Mouse (Mus musculus): ENCODE results near the gene Pde11a.

Gene Pde11a

DNA sequence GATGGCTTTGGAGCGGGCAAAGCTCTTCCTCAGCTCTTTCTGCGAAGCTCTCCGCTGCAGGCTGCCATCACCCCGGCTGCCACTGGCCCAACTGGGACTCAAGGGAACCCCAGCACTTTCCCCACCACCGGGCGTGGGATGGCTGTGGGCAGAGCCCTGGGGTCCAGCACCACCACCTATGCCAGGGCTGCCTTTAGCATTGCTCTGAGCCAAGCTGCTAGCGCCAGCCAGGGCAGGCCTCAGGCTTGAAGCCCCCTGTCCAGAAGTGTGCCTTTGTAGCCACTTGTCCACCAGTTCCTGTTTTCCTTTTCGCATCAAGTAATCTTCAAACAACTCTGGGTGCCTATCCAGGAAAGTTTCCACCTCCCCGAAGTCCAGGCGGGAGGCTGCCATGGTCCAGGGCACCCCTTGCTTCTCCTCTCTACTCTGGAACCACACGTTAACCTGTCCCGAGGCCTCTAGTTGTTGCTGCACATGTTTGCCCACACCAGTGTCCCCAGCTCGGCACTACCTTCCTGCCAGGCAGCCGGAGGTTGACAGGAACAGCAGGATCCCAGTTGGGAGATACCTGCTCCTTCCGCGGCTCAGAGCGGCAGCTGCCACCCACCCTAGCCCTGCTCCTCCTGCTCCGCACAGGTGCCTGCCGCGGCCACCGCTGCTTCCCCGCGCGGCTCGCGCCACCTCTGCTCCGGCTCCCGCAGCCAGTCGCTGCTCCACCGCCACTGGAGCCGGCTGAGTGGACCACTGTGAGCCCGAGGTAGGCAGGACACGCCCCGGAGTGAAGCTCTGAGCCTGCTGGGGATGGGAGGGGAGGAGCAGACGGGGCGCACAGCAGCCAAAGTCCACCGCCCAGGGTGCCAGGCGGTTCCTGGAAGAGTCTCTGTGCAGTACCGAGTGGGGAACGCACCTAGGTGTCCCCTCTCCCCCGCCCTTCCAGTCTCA, at the start of gene Pde11a:
Pde11a (minus strand) TSS at position 560 of the 942 bp plus-strand sequence.
- peak; percentile 69 to 84 for DNase-seq

DNA sequence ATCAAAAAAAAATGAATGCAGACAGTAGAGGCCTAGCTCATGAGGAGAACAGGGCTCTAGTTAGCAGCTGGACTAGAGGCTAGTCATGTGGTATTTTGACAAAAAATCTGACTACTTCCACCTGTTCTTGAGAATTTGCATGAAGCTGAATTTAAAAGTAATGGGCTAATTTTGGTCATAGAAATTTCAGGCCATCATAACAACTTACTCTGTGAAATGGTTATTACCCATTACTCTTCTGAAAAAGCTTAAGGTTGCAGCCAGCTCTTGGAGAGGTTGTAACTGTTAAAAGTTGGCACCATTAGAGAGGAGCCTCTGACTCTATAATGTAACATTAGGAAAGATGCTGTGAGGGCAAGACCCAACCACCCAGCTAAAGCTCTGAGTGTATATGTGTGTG, 48.0 kb upstream of the Pde11a start:
- DNase-seq: no peak

DNA sequence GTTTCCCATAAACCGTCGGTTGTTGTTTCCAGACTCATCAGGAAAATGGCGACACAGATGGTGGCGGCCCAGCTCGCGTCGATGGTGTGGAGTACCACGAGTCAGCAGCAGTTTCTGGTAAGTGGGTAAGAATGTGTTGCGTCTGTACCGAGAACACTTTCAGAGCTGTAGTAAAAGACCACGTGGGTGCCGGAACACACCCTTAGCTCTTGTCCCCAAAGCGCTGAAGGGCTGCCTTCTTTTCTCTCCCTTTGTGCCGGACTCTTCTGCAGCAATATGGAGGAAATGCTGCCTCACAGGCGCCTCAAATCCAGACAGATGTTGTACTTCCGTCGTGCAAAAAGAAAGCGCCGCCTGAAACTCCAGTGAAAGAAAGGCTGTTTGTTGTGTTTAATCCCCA, 40.1 kb upstream of the Pde11a start:
- no peak for DNase-seq

DNA sequence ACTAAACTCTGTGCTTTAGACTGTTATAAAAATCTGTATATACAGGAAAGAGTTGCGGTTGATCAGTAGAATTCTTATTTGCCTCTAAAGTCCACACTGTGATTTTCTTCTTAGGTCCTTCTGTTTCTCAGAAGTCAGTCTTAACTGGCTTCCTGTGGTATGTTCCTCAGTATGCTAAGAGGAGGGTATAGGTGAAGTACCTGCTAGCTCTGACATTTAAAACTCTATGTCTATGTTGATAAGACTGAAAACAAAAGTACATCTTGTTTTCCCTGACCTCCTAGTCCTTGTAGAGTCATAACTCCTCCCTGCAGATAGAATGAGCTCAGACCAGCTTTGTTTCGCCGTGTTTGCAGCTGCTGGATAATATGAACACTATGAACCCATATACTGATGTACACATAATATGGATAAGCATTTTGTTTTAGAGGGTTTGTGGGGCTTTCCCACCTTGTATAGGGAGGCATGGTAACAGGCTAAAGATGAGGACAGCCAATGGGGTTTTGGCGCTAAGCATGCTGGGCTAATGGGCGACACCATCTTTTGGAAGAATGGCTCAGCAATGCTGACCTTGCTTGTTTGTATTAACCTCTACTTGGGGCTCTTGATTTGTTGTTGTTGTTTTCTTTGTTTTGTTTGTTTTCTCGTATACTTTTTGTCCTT, 36.1 kb upstream of the Pde11a start:
- DNase-seq: no peak

DNA sequence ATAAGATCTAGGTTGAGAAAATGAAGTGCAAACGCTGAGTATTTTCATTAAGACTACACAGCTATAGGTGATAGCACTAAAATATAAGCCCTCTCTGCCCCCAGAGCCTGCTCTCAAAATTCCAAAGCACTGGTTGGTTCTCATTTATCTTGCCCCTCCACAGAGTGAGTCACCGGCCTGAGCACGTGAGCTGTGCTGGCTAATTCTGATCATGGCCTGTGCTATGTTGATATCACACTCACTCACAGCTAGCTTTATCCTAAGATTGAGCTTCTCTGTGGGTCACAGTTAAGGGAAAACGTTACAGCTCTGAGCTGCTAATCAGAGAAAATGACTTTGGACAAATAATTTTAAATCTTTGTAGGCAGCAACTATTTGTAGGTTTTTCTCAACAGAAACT, 33.7 kb upstream of the Pde11a start:
- DNase-seq: no peak

DNA sequence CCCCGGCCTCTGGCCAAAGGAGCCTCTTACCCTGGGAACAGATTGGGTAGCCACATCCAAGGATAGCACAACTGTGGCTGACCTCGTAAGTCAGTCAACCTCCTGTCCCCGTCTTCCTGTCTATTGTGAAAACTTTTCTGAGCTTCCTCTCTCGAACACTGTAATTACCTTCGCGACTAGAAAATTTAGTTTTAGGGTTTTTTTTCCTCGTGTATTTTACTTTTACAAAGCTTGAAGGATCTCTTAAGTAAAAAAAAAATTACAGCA, 32.0 kb upstream of the Pde11a start:
- DNase-seq: no peak

DNA sequence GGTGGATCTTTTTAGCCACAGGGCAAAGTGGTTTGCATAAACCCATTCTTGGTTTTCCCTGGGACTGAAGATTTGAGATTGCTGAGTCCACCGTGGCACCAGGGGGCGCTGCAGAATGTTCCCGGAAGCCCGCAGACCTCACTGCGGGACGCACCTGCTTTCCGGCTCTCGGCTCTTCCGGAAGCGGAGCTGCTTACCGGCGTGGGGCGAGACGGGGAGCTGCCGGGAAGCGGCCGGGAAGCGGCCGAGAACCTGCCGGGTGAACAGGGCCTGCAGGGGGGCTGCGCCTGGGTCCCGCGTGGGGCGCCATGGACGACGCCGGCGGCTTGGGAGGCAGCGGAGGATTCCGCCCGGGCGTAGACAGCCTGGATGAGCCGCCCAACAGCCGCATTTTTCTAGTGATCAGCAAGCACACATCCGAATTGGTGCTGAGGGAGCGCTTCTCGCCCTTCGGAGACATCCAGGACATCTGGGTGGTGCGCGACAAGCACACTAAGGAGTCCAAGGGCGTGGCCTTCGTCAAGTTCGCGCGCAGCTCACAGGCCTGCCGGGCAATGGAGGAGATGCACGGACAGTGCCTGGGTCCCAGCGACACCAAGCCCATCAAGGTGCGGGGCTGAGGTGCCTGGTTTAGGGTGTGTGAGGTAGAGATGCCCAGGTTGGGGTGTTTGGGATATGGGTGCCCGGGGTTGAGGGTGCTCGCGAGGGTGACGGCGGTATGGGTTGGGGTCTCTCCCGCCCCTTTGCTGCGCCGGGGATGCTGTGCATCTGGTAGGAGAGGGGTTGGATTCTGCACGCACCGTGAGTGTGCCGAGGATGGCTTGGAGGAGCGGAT, 31.5 kb upstream of the Pde11a start, which contains the start of gene Rbm45:
Rbm45 (plus strand) TSS at position 164 of the 835 bp plus-strand sequence.
- peak; percentile 95 for DNase-seq

DNA sequence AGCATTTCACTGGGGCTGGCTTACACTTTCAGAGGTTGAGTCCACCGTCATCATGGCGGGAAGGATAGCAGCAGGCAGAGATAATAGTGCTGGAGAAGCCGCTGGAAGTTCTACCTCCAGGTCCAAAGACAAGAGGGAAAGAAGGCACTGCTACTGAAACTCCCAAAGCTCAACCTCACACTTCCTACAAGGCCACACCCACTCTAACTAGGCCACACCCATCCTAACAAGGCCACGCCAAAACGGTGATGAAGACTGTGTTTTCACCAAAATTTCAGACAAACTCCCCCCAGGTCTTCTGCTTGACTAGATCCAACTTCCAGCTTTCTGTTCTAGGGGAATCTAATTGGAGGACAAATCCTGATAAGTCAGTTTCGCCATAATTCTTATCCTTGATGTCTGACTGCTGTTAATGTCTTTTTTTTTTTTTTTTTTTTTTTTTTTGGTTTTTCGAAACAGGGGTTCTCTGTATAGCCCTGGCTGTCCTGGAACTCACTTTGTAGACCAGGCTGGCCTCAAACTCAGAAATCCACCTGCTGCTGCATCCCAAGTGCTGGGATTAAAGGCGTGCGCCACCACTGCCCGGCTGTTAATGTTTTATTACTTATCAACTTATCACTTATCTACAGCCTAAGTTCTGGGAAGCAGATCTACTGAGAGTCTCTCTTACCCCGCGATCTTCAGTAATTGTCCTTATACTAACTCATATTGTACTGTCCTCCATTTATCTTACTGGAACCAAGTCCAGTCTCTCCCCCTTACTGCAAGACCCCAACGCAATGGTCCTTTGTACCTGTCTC, 30.5 kb upstream of the Pde11a start:
- no peak for DNase-seq

DNA sequence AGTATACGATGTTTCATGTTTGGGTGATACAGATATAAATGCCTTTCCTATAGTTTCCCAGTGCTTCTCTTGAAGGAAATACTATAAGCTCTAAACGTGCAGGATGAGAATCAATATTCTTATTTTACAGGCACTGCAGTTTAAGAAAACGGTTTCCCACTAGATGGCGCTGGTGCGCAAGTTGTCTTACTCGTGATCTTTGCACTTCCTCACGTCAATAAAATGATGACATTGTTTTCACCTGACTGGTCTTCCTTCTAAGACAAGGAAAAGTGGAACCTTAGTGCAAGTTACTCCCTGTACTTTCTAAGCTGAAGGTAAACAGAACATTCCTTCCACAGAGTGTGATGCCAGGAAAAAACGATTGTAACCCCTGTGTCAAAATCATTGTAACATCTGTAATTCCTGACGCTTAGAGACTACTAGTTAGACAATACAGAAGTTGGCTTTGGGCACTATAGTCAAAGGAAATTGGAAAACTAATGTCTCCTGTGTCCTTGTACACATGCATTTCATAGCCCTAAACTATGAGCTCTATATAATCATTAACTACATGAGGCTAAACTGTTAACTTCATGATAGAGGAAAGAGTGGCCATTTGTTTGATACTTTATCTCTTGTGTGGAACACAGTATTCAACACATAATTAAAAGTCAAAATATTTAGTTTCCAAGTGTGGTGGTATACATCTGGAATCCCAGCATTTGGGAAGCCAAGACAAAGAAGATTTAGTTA, 28.8 kb upstream of the Pde11a start:
- peak; percentile 90 to 92 for DNase-seq

DNA sequence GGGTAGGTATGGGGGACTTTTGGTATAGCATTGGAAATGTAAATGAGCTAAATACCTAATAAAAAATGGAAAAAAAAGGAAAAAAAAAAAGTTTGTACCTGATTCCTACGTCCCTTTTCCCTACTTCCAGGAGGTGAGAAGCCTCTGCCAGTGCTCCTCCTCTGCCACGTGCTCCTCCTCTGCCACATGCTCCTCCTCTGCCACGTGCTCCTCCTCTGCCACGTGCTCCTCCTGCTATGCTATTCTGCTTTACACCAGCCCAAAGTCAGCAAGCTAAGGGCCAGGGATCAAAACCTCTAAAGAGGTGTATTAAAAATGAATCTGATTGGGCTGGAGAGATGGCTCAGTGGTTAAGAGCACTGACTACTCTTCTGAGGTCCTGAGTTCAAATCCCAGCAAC, 27.2 kb upstream of the Pde11a start:
- DNase-seq: no peak

DNA sequence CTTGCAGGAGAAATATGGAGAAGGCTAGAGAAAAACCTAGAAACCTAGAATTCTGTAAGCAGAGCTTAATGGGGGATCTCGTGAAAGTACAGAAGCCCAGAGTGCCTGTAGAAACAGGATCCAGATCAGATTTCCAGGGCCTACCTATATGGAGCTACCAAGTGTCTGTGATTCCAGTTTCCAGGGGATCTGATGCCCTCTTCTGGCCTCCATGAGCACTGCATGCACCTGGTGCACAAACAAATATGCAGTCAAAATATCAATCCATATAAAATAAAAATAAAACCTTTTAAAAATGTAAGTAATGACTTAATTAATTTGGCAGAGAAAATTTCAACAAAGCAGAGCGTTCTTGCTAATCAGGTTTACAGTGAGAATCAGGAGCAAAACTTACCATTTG, 23.5 kb upstream of the Pde11a start:
- peak; percentile 62 to 64 for DNase-seq

DNA sequence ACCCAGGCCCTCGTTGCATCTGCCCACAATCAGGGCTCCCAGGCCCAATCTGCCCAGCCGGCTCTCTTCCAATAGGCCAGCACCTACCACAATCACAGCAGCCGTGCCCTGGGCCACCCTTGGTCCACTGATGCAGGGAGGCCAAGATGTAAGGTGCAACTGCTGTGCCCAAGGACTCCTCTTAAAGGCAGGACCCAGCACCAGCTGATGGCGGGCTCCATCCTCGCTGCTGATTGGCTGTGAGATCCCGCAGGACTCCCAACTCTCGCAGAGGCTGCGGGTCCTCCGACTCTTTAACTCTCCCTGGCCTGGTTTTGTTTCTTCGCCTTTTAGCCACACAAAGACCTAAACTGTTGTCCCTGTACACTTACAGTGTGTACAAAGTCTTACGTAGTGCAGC, 21.7 kb upstream of the Pde11a start, which contains the start of gene Cyct:
Cyct (minus strand) TSS at position 225 of the 400 bp plus-strand sequence.
- DNase-seq: no peak

DNA sequence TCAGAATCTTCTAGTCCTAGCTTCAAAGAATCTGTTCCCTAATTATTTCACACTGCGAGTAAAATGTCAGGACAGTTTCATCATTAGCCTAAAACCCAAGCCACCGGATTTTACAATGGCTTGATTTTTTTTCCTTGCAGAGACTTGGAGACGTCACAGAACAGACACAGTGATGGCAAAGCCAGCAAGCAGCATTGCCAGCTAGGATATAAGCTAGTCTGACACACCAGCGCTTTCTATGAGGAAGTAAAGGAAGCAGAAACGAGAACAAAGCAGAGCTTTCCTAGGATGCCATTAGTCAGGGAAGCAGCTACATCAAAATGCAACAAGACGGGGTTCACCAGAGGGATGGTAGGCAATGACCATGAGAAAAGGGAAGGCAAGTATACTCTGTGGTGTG, 9.3 kb upstream of the Pde11a start:
- no peak for DNase-seq

DNA sequence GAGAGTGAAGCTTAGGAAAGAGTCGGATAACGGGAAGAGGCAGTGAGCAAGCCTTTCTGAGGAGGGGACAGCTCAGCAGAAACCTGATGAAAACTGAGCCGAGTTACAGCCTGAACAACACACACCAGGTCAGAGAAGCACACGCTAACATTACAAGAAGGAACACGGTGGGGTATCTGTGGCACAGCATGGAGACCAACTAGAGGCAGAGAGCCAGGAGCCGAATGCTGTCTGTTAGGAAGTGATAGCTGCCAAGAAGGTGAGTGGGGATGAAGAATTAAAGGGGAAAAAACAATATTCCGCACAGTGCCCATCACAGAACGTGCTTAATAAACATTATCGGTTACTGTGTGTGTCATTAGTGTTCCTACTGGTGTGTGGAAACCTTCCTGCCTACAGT, 3.6 kb upstream of the Pde11a start:
- no peak for DNase-seq

DNA sequence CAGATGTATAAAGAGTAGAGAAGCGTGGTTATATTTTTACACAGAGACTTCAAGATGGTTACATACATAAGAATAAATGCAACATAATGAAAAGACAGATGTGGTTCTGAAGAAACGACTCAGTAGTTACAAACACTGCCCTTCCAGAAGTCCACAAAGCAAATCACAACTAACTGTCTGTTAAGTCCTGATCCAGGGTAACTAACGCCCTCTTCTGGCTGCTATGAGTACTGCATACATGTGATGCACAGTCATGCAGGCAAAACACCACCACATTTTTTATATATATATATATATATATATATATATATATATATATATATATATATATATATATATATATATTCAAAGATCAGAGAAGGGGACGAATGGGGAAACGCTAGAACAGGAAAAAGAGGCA, 4.0 kb downstream of the Pde11a start:
- no peak for DNase-seq

DNA sequence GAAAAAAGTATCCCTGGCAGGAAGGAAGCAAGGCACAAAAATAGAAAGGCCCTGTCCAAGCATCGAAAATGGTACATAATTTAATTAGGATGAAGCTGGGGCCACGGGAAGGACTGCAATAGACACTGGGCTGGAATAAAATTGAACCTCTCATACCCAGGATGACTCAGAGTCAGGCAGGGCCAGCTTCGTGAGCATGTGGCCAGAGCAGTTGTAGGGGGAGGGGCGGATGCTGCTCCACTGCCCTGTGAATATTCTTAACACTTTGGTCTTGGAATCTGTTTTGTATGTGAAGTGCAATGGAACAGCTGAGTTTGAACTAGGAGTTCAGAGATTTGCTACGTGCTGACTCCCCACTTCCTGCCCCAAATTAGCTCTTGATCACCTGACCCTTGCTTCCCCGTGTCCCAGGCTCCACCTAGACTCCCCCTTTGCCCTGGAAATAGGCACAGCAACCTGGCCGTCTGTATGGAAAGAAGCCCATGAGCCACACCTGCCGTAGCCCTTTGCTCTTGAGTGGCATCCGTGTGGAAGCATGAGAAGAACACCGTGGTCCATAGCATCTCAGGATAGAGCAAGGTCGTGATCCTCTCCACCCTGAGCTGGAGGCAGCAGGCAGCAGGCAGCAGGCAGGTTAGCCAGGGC, 6.3 kb downstream of the Pde11a start:
- no peak for DNase-seq

DNA sequence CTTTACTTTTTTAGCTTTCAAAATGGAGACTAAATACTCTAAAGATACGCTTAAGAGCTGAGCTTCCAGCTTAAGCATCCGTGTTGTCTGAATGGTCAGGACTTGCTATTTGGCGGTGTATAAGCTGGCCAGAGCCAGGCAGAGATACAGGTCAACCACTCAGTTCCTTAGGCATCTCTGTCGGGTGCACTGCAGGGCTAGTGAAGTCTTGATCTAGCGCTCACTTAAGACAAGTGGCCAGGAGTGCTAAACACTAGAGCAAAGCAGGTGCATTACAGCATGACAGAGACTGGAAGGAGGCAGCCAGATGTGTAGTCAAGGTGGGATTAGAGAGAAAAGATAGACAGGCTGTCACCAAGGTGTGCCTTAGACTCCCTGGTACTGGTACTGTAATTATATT, 8.5 kb downstream of the Pde11a start:
- DNase-seq: no peak

DNA sequence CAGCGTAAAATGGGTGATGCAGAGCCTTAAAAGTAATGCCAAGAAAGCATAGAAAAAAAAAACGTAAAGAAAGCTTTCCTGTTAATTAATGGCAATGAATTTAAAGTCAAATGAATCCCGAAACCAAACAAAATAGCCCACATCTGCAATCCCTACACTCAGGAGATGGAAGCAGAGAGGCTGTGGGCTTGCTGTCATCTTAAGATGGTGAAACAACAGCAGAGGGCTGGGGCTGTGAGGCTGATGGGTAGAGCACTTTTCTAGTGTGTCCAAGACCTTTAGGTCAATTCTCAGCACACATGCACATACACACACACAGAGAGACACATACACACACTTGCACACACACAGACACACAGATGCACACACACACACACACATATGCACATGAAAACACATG, 12.4 kb downstream of the Pde11a start:
- DNase-seq: no peak

DNA sequence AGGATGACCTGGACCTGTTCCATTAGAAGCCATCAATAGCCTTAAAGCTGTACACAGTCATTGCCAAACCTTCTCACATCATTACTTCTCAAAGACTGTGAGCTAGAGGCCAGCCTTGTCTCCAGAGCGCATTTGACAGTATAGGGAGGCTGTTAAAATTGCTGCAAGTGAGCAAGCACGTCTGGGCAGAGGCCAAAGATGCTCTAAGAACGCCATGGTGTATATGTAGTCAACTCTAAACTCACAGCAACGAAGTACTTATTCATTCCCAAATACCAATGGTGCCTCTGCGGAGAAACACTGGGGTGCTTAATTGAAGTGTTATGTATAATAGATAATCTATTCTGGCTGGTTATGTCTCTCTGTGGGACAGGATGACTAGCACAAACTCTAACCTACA, 14.1 kb downstream of the Pde11a start:
- no peak for DNase-seq

DNA sequence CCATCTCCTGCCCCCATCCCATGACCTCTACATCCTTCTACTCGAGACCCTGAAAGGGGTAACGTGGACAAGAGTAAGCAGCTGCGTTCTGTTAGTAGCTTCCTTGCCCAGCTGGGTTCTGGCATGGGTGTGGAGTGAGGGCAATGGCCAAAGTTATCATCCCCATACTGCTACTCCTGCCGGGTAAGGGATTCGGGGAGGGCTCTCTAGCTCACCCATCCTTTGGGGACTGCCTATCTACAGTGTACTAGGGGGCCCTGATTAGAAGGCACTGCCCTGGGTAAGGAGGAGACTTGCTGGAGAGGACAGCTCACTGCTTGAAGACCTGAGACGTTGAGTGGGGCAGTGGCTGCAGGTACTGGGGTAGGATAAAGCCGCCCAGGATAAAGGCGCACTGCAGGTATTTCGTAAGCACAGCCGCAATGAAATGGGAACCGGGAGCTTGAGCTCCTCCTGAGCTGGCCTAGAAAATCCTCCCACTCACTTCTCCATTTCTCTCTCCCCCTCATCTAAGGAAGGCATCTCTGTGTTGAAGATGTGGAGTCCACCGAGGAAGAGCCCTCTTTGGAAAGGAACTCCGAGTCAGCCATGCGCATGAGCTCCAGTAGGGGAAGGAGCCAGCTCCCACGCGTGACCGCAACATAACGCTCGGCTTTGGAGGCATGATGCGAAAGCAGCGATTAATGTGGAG, 15.2 kb downstream of the Pde11a start:
- DNase-seq: peak; percentile 13 to 32

DNA sequence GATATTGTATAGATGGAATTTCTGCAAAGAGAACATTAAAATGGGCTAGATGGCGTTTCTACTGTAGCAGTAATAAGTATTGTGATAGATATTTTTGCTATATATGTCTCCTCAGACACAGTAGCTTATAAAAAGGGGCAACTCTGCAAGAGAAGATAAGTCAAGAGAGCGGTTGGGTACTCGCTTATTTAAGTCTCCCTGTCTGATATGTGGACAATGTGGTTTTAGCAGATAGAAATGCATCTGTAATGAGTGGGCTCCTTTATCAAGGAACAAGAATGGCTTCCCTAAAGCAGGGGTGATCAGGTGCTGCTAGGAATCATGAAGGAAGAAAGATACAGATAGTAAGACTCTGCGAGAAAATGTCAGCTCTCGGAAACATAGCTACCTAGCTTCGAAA, 18.2 kb downstream of the Pde11a start:
- DNase-seq: no peak
